22 mouse cellular contexts compared by ENCODE assay signal in the genomic region with DNA sequence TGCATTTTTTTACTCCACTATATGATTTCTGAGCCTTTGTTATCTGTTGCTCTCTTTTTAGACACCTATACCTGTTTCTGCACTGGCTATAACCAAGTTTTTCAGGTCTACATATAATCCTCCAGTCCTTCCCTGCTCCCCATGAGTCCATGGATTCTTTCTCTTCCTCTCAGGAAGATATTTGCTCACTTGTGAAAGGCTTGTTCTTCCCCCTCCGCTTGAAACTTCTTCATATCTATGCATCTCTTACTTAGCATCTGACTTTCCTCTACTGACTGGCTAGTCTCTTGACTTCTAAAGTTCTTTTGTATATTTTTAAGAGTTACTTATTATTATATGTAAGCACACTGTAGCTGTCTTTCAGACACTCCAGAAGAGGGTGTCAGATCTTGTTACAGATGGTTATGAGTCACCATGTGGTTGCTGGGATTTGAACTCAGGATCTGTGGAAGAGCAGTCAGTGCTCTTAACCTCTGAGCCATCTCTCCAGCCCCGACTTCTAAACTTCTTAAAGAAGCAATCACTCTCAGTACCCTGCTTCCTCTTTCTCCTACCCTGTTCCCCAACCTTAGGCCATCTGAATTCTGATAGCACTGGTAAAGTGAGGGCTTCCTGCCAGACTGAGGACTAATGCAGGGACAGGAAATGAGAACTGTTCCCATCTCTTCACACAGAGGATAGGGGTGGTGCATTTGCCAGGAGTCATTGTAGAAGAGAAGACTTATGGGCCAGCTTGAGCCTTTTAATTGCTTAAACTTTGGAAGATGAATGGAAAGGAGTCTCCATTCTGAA. TPM values are rescaled to one million over a fixed set of nuclear protein-coding genes. Genes with fewer than 3 reads are reported as not detected.
DNase-seq lines count a peak whose midpoint lies in the region; ATAC-seq and TF ChIP-seq lines count a peak whose summit lies in the region.
"Had no signal": no experiment of that assay in that cellular context is flagged by ENCODE, and none has a peak within 500 bp of the region (broad histone marks: within the 10 kb centered on the region; RNA-seq: fewer than 3 reads in every experiment).

No protein-coding gene starts in this region.

- H3K36me3 ChIP-seq in kidney, adult 2 months (ENCODE audit: control insufficient read depth, insufficient read depth, low read length) = no peaks in the 10 kb centered on the region
- H3K36me3 ChIP-seq in kidney, embryonic 16.5 days (ENCODE audit: insufficient read depth, low read length) = no peaks in the 10 kb centered on the region
- H3K36me3 ChIP-seq in hindbrain, embryonic 14.5 days (replicated peaks; ENCODE audit: control insufficient read depth, insufficient read depth) = no peaks in the 10 kb centered on the region
- H3K36me3 ChIP-seq: embryonic facial prominence, embryonic 13.5 days; forebrain, embryonic 15.5 days; heart, embryonic 13.5 days; hindbrain, embryonic 15.5 days; liver, embryonic 13.5 days; lung, embryonic 15.5 days; midbrain, embryonic 12.5 days; neural tube, embryonic 13.5 days had no signal

- no peak overlapping the region for H3K27ac ChIP-seq in kidney, adult 2 months (ENCODE audit: insufficient read depth, low read depth, low read length)
- H3K27ac ChIP-seq in kidney, embryonic 16.5 days (ENCODE audit: low read length) = no peak overlapping the region
- no peak overlapping the region for H3K27ac ChIP-seq in hindbrain, embryonic 14.5 days
- H3K27ac ChIP-seq: embryonic facial prominence, embryonic 13.5 days; forebrain, embryonic 15.5 days; heart, embryonic 13.5 days; hindbrain, embryonic 15.5 days; liver, embryonic 13.5 days; lung, embryonic 15.5 days; macrophage; midbrain, embryonic 12.5 days; neural tube, embryonic 13.5 days had no signal

- H3K9me3 ChIP-seq in kidney, embryonic 16.5 days (ENCODE audit: low read length) = no peaks in the 10 kb centered on the region
- no peaks in the 10 kb centered on the region for H3K9me3 ChIP-seq in hindbrain, embryonic 14.5 days (ENCODE audit: control insufficient read depth, low read length)
- H3K9me3 ChIP-seq: embryonic facial prominence, embryonic 13.5 days; forebrain, embryonic 15.5 days; heart, embryonic 13.5 days; hindbrain, embryonic 15.5 days; liver, embryonic 13.5 days; lung, embryonic 15.5 days; midbrain, embryonic 12.5 days; neural tube, embryonic 13.5 days had no signal

- no peak overlapping the region for H3K4me3 ChIP-seq in kidney, adult 2 months (ENCODE audit: insufficient read depth, low read depth, low read length)
- H3K4me3 ChIP-seq in kidney, embryonic 16.5 days (ENCODE audit: low read length) = no peak overlapping the region
- H3K4me3 ChIP-seq in lung, adult 2 months (replicated peaks; ENCODE audit: extremely low read depth, low read depth, low read length) = no peak overlapping the region
- H3K4me3 ChIP-seq in hindbrain, embryonic 14.5 days (replicated peaks; ENCODE audit: low read length) = no peak overlapping the region
- H3K4me3 ChIP-seq: embryonic facial prominence, embryonic 13.5 days; forebrain, embryonic 15.5 days; heart, embryonic 13.5 days; hindbrain, embryonic 15.5 days; liver, embryonic 13.5 days; lung, embryonic 15.5 days; midbrain, embryonic 12.5 days; neural tube, embryonic 13.5 days had no signal

- H3K27me3 ChIP-seq in kidney, adult 2 months (replicated peaks; ENCODE audit: control insufficient read depth, insufficient read depth, low read length) = no peaks in the 10 kb centered on the region
- H3K27me3 ChIP-seq in kidney, embryonic 16.5 days (ENCODE audit: insufficient read depth, low read length) = no peaks in the 10 kb centered on the region
- no peaks in the 10 kb centered on the region for H3K27me3 ChIP-seq in hindbrain, embryonic 14.5 days (ENCODE audit: control insufficient read depth, insufficient read depth, low read length)
- H3K27me3 ChIP-seq: embryonic facial prominence, embryonic 13.5 days; forebrain, embryonic 15.5 days; heart, embryonic 13.5 days; hindbrain, embryonic 15.5 days; liver, embryonic 13.5 days; lung, embryonic 15.5 days; midbrain, embryonic 12.5 days; neural tube, embryonic 13.5 days had no signal

- no peaks in the 10 kb centered on the region for H3K4me1 ChIP-seq in kidney, adult 2 months (ENCODE audit: control insufficient read depth, insufficient read depth, low read length)
- H3K4me1 ChIP-seq in kidney, embryonic 16.5 days (ENCODE audit: insufficient read depth, low read length) = no peaks in the 10 kb centered on the region
- H3K4me1 ChIP-seq in lung, adult 2 months (ENCODE audit: control insufficient read depth, insufficient read depth, low read length) = no peaks in the 10 kb centered on the region; the same call in 1 of the 2 replicates
- H3K4me1 ChIP-seq in hindbrain, embryonic 14.5 days (replicated peaks; ENCODE audit: control insufficient read depth, insufficient read depth, low read length) = no peaks in the 10 kb centered on the region
- H3K4me1 ChIP-seq: embryonic facial prominence, embryonic 13.5 days; forebrain, embryonic 15.5 days; heart, embryonic 13.5 days; hindbrain, embryonic 15.5 days; lung, embryonic 15.5 days; midbrain, embryonic 12.5 days; neural tube, embryonic 13.5 days had no signal

- TF ChIP-seq CTCF in kidney, adult 2 months (conservative IDR thresholded peaks at IDR 0.05; ENCODE audit: insufficient read depth, insufficient read length, low read depth, low read length) = no peak
- no peak for TF ChIP-seq CTCF in lung, adult 2 months (IDR thresholded peaks at IDR 0.05; ENCODE audit: insufficient read depth, low read length)

- ATAC-seq in kidney, embryonic 16.5 days (ENCODE audit: low FRiP score, low TSS enrichment) = no peak
- ATAC-seq in inflammation-experienced regulatory T-cells, adult 6 months = peak; percentile 55
- ATAC-seq in hindbrain, embryonic 14.5 days (ENCODE audit: low FRiP score) = no peak
- ATAC-seq: forebrain, embryonic 15.5 days had no signal

- no peak overlapping the region for H3K4me2 ChIP-seq in kidney, embryonic 16.5 days (replicated peaks; ENCODE audit: low read depth, low read length)
- H3K4me2 ChIP-seq in hindbrain, embryonic 14.5 days (replicated peaks) = no peak overlapping the region
- H3K4me2 ChIP-seq: embryonic facial prominence, embryonic 13.5 days; forebrain, embryonic 15.5 days; heart, embryonic 13.5 days; hindbrain, embryonic 15.5 days; liver, embryonic 13.5 days; lung, embryonic 15.5 days; midbrain, embryonic 12.5 days; neural tube, embryonic 13.5 days had no signal

- peak; percentile 2 for DNase-seq in kidney, adult 2 months
- DNase-seq in thymus, postnatal 0 days (ENCODE audit: low spot score) = peak; percentile 23
- DNase-seq in thymus, postnatal 10 days (ENCODE audit: low spot score in 2 of 2) = no peak
- DNase-seq in lung, adult 2 months = no peak
- DNase-seq in cerebellum, postnatal 25 days = no peak
- no peak for DNase-seq in hindbrain, embryonic 14.5 days (ENCODE audit: low spot score)
- DNase-seq: adrenal gland, adult 2 months; cerebellum, adult 9-10 months; kidney, adult 11 months; kidney, postnatal 14 days; liver, embryonic 13.5 days; thymus, postnatal 36 days had no signal

- no peak overlapping the region for H3K9ac ChIP-seq in kidney, embryonic 16.5 days (replicated peaks; ENCODE audit: low read length)
- no peak overlapping the region for H3K9ac ChIP-seq in hindbrain, embryonic 14.5 days
- H3K9ac ChIP-seq: embryonic facial prominence, embryonic 13.5 days; forebrain, embryonic 15.5 days; heart, embryonic 13.5 days; hindbrain, embryonic 15.5 days; liver, embryonic 13.5 days; lung, embryonic 15.5 days; midbrain, embryonic 12.5 days; neural tube, embryonic 13.5 days had no signal

- WGBS in kidney, adult 2 months = 63% methylated on average over 2 of the region's 2 CpGs
- 58% methylated on average over 2 of the region's 2 CpGs for WGBS in kidney, embryonic 16.5 days
- WGBS in lung, adult 2 months = 55% methylated on average over 2 of the region's 2 CpGs
- WGBS in hindbrain, embryonic 14.5 days = 83% methylated on average over 2 of the region's 2 CpGs

- TF ChIP-seq POLR2A in kidney, adult 2 months (IDR thresholded peaks at IDR 0.05; ENCODE audit: low read depth, low read length) = no peak
- no peak for TF ChIP-seq POLR2A in lung, adult 2 months (IDR thresholded peaks at IDR 0.05; ENCODE audit: borderline replicate concordance, extremely low read depth, low read depth, low read length)

RNA-seq across cellular contexts. Expression of a gene that starts 51.0 kb away (rescaled TPM):
- polyA plus RNA-seq in kidney, adult 2 months (2012; rRNA removed) = 0.17 and 0.18 TPM in 2 replicates
- 0.63 and 0.77 TPM in 2 replicates for polyA plus RNA-seq in kidney, embryonic 16.5 days (2015; fragmentation: Nextera tagmentation; extraction: Ambion mirVana)
- 1.5 and 1.6 TPM in 2 replicates for polyA plus RNA-seq in thymus, postnatal 0 days (2015; fragmentation: Nextera tagmentation; extraction: Ambion mirVana)
- under 1 TPM in 2 of 3 experiments, not detected in 1; 0.47 to 0.63 TPM for polyA plus RNA-seq in inflammation-experienced regulatory T-cells, adult 6 months (2017; shearing (Covaris generic))
- polyA plus RNA-seq in lung, adult 2 months (2012; rRNA removed) = 0.06 and 0.16 TPM in 2 replicates
- 1.4 and 1.6 TPM in 2 replicates for polyA plus RNA-seq in hindbrain, embryonic 14.5 days (2014; fragmentation: Nextera tagmentation; extraction: Ambion mirVana)

RNA-seq across cellular contexts. Expression of a gene that starts 51.3 kb away (rescaled TPM):
- polyA plus RNA-seq in kidney, adult 2 months (2012; rRNA removed) = 0.84 and 1.3 TPM in 2 replicates
- polyA plus RNA-seq in kidney, embryonic 16.5 days (2015; fragmentation: Nextera tagmentation; extraction: Ambion mirVana) = 1.4 and 2.1 TPM in 2 replicates
- 5.1 and 5.9 TPM in 2 replicates for polyA plus RNA-seq in thymus, postnatal 0 days (2015; fragmentation: Nextera tagmentation; extraction: Ambion mirVana)
- polyA plus RNA-seq in inflammation-experienced regulatory T-cells, adult 6 months (2017; shearing (Covaris generic)) = under 1 TPM in 1 of 3 experiments, not detected in 2; 0.31 TPM
- polyA plus RNA-seq in lung, adult 2 months (2012; rRNA removed) = 0.80 and 1.6 TPM in 2 replicates
- polyA plus RNA-seq in hindbrain, embryonic 14.5 days (2014; fragmentation: Nextera tagmentation; extraction: Ambion mirVana) = 1.1 and 1.3 TPM in 2 replicates

Comparison
In these comparisons a context has a peak if more than half of its experiments do, and no peak if none do; other contexts are left out.
1. DNase-seq: peak in kidney, adult 2 months (single experiment) and thymus, postnatal 0 days (single experiment); none in thymus, postnatal 10 days (0 of 2), lung, adult 2 months (single experiment), cerebellum, postnatal 25 days (0 of 2) and hindbrain, embryonic 14.5 days (single experiment).